Mouse (Mus musculus): Measurements from ENCODE around the gene Pebp1. TPM values are rescaled to one million over a fixed set of nuclear protein-coding genes. Genes with fewer than 3 reads are reported as not detected.

The Pebp1 gene
- polyA plus RNA-seq, 1 experiment from 2014 or later: 1,314 TPM

- Histone ChIP-seq H3K27me3 (replicated peaks; ENCODE audit: control insufficient read depth, insufficient read depth, low read length) (no peaks in the 10 kb centered on the region), H3K4me3 (ENCODE audit: low read depth, low read length) (peak overlapping the region; percentile 55), H3K36me3 (ENCODE audit: control insufficient read depth, insufficient read depth, low read length) (no peaks in the 10 kb centered on the region), H3K9ac (ENCODE audit: low read length) (peak overlapping the region; percentile 79), H3K27ac (ENCODE audit: low read depth, low read length) (peak overlapping the region; percentile 86), H3K4me1 (ENCODE audit: control insufficient read depth, insufficient read depth, low read length) (peaks cover 3% of the 10 kb centered on the region; the same call in 1 of the 2 replicates), H3K9me3 (replicated peaks; ENCODE audit: control insufficient read depth, low read length) (no peaks in the 10 kb centered on the region), H3K4me2 (ENCODE audit: low read length) (peak overlapping the region; percentile 66)
- ATAC-seq (peak; percentile 63; the same call in 1 of the 2 replicates), DNase-seq (ENCODE audit: low spot score) (peak; percentile 64)
- 2% methylated on average over 32 of the region's 32 CpGs for WGBS
These were observed 46.6 kb downstream of the Pebp1 start for GRCm38 (mm10) chr5:117240761-117241322.

DNA sequence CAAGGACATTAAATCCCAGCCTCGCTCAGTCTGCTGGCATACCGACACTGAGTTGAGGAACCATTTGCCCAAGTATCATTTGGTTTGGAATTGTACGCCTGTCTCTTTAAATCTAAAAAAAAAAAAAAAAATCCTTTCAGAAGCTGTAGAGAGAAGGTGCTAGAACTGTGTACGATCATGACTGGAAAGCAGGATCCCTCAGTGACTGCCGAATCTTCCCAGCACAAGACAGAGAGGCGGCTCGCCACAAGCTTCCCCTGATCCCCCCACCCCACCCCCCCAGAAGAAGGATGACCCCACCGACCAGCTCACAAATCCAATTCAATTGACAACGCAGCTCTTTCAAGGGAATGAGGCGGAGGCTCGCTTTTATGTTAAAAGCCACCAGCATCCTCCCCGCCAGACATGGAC is 47.1 kb downstream of the Pebp1 start:
- Histone ChIP-seq H3K27me3 (replicated peaks; ENCODE audit: control insufficient read depth, insufficient read depth, low read length) (no peaks in the 10 kb centered on the region), H3K9ac (ENCODE audit: low read length) (peak overlapping the region; percentile 79), H3K27ac (ENCODE audit: low read depth, low read length) (peak overlapping the region; percentile 86), H3K9me3 (replicated peaks; ENCODE audit: control insufficient read depth, low read length) (no peaks in the 10 kb centered on the region), H3K36me3 (ENCODE audit: control insufficient read depth, insufficient read depth, low read length) (no peaks in the 10 kb centered on the region), H3K4me2 (ENCODE audit: low read length) (peak overlapping the region; percentile 66), H3K4me1 (ENCODE audit: control insufficient read depth, insufficient read depth, low read length) (peaks cover 3% of the 10 kb centered on the region; the same call in 1 of the 2 replicates), H3K4me3 (ENCODE audit: low read depth, low read length) (peak overlapping the region; percentile 55)
- ATAC-seq (peak; percentile 69), DNase-seq (ENCODE audit: low spot score) (peak; percentile 77)
- WGBS: 5% methylated on average over 12 of the region's 12 CpGs

GRCm38 (mm10) chr5:117239106-117239505 is 48.3 kb downstream of the Pebp1 start:
- Histone ChIP-seq H3K4me1 (ENCODE audit: control insufficient read depth, insufficient read depth, low read length) (peaks cover 3% of the 10 kb centered on the region; the same call in 1 of the 2 replicates), H3K9me3 (replicated peaks; ENCODE audit: control insufficient read depth, low read length) (no peaks in the 10 kb centered on the region), H3K27ac (ENCODE audit: low read depth, low read length) (no peak overlapping the region), H3K27me3 (replicated peaks; ENCODE audit: control insufficient read depth, insufficient read depth, low read length) (no peaks in the 10 kb centered on the region), H3K9ac (ENCODE audit: low read length) (no peak overlapping the region), H3K4me3 (ENCODE audit: low read depth, low read length) (no peak overlapping the region), H3K36me3 (ENCODE audit: control insufficient read depth, insufficient read depth, low read length) (no peaks in the 10 kb centered on the region), H3K4me2 (ENCODE audit: low read length) (no peak overlapping the region)
- ATAC-seq: no peak
- peak; percentile 11 for DNase-seq (ENCODE audit: low spot score)
- WGBS: 79% methylated on average over 4 of the region's 4 CpGs

DNA sequence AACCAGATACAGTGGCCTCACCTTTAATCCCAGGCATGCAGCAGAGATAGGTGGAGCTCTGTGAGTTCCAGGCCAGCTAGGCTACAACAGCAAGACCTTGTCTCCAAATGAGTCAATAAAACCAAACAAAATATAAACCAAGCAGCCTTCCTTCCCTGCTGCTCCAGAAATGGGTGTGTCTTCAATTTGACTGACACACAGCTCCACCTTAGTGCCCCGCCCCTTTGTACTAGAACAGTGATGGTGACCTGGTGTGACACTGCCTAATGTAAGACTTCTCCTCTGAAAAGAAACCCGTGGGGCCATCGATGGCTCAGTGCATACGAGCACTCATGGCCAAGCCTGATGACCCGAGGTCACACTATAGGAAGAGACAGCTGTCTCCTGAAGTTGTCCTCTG is 50.9 kb downstream of the Pebp1 start:
- Histone ChIP-seq H3K4me2 (ENCODE audit: low read length) (no peak overlapping the region), H3K27ac (ENCODE audit: low read depth, low read length) (no peak overlapping the region), H3K27me3 (replicated peaks; ENCODE audit: control insufficient read depth, insufficient read depth, low read length) (no peaks in the 10 kb centered on the region), H3K36me3 (ENCODE audit: control insufficient read depth, insufficient read depth, low read length) (no peaks in the 10 kb centered on the region), H3K4me3 (ENCODE audit: low read depth, low read length) (no peak overlapping the region), H3K9me3 (replicated peaks; ENCODE audit: control insufficient read depth, low read length) (no peaks in the 10 kb centered on the region), H3K9ac (ENCODE audit: low read length) (no peak overlapping the region), H3K4me1 (ENCODE audit: control insufficient read depth, insufficient read depth, low read length) (no peaks in the 10 kb centered on the region)
- 83% methylated on average over 5 of the region's 5 CpGs for WGBS
- DNase-seq (ENCODE audit: low spot score): no peak
- no peak for ATAC-seq

Other genes with a start within 250 kb of the Pebp1 start
- 49.5 and 55.5 TPM in 2 replicates for gene Suds3, start 171.5 kb downstream of the Pebp1 start, polyA plus RNA-seq (2014; fragmentation: Nextera tagmentation; extraction: Ambion mirVana)
- 32.1 and 48.7 TPM in 2 replicates for gene Taok3, start 167.5 kb downstream of the Pebp1 start, polyA plus RNA-seq (2014; fragmentation: Nextera tagmentation; extraction: Ambion mirVana)
- gene Vsig10, start 31.5 kb upstream of the Pebp1 start, polyA plus RNA-seq (2014; fragmentation: Nextera tagmentation; extraction: Ambion mirVana): 0.69 and 1.1 TPM in 2 replicates
- 115 and 180 TPM in 2 replicates for gene Wsb2, start 69.7 kb upstream of the Pebp1 start, polyA plus RNA-seq (2014; fragmentation: Nextera tagmentation; extraction: Ambion mirVana)
- gene Rfc5, start 101.4 kb upstream of the Pebp1 start, polyA plus RNA-seq (2014; fragmentation: Nextera tagmentation; extraction: Ambion mirVana): 47.6 and 54.7 TPM in 2 replicates
- 1.4 and 2.7 TPM in 2 replicates for gene Ksr2, start 126.4 kb upstream of the Pebp1 start, polyA plus RNA-seq (2014; fragmentation: Nextera tagmentation; extraction: Ambion mirVana)

All from forebrain, embryonic 14.5 days (tissue).